Mouse (Mus musculus) neural tube, embryonic 15.5 days (tissue): Measurements from ENCODE around the gene Slc30a10. TPM values are rescaled to one million over a fixed set of nuclear protein-coding genes. Genes with fewer than 3 reads are reported as not detected.

Source experiments
- polyA plus RNA-seq: library from polyadenylated mRNA; unstranded; fragments of >200 nt; fragmentation: Nextera tagmentation; extraction: Ambion mirVana; gene quantifications from 2 replicates; pipeline ENCODE4 v1.2.1, GENCODE M21; 2015

Gene Slc30a10
- polyA plus RNA-seq, 1 experiment from 2014 or later: 5.8 TPM

Other genes starting within 250 kb of the Slc30a10 start
- 18.5 and 19.7 TPM in 2 replicates for gene Iars2, start 125.5 kb upstream of the Slc30a10 start, polyA plus RNA-seq
- gene Bpnt1, start 122.7 kb upstream of the Slc30a10 start, polyA plus RNA-seq: 68.6 and 70.4 TPM in 2 replicates
- 134 and 138 TPM in 2 replicates for gene Eprs, start 91.8 kb upstream of the Slc30a10 start, polyA plus RNA-seq